Mouse (Mus musculus) leukemia stem cell, adult 10-12 weeks (primary cell): ENCODE data around the gene Dazl. TPM values are rescaled to one million over a fixed set of nuclear protein-coding genes. Genes with fewer than 3 reads are reported as not detected.

ENCODE experiments used
- polyA plus RNA-seq: library from polyadenylated mRNA; stranded (reverse); fragments of >175 nt; gene quantifications from 2 replicates; pipeline ENCODE4 v1.2.3, GENCODE M21; 2012; ENCODE audit warnings: low replicate concordance

Dazl gene
- polyA plus RNA-seq: not detected in 2 replicates

DNA sequence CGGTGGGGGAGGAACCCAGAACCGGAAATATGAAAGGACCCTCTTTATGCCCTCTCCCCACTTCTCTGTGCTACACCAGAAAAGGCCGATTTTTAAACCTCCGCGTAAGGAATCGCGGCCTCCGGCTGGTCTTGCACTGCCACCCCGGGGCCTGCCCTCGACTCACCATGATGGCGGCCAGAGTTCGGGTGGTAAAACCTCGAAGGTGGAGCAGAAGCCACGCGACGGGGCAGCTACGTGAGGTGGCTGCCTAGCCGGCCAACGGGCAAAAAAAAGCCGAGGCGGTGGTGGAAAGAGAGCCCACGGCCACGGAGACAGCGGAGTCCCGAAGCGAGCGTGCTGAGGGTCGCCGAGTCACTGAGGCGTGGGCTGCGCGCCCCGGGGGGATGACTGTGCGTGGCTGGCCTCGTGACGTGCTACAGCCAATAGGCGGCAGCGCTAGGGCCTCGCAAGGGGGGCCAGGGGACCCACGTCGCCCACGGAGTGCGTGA, at the start of gene Dazl:
Dazl (minus strand) TSS at position 396 of the 491 bp plus-strand sequence.

Other genes with a start within 250 kb of the Dazl start
- gene Rftn1, start 103.0 kb downstream of the Dazl start, polyA plus RNA-seq: 45.8 and 55.9 TPM in 2 replicates
- 25.1 and 50.6 TPM in 2 replicates for gene Plcl2, start 215.8 kb upstream of the Dazl start, polyA plus RNA-seq